Mouse (Mus musculus) forebrain, embryonic 12.5 days (tissue): Measurements from ENCODE around the gene Amz1. TPM values are rescaled to one million over a fixed set of nuclear protein-coding genes. Genes with fewer than 3 reads are reported as not detected.
A peak's percentile ranks its signal among the peaks of the same experiment; 100 is the strongest.

Source experiments
- ATAC-seq: fragments of 200-750 bp; cut with Nextera tagmentation; 2 replicates; pipeline ENCODE4 v1.8.0; 2017; ENCODE audit warnings: moderate TSS enrichment; ENCODE audit not compliant: low FRiP score
- H3K27ac ChIP-seq: fragments of 300-500 bp; sonication (generic); 2 replicates; pipeline ENCODE4 v1.5.1; 2016; ENCODE audit warnings: mild to moderate bottlenecking
- H3K27me3 ChIP-seq: fragments of 300-500 bp; sonication (generic); 2 replicates; pipeline ENCODE4 v1.6.1; 2016; ENCODE audit warnings: mild to moderate bottlenecking
- H3K36me3 ChIP-seq: fragments of 300-500 bp; sonication (generic); replicated peaks from 2 replicates; pipeline ENCODE4 v1.6.1; 2016; ENCODE audit warnings: mild to moderate bottlenecking
- H3K4me1 ChIP-seq: fragments of 300-500 bp; sonication (generic); 2 replicates; pipeline ENCODE4 v1.6.1; 2016
- H3K4me2 ChIP-seq: fragments of 300-500 bp; sonication (generic); 2 replicates; pipeline ENCODE4 v1.6.1; 2016; ENCODE audit warnings: mild to moderate bottlenecking, moderate library complexity
- H3K4me3 ChIP-seq: fragments of 300-500 bp; sonication (generic); replicated peaks from 2 replicates; pipeline ENCODE4 v1.5.1; 2016; ENCODE audit warnings: mild to moderate bottlenecking
- H3K9ac ChIP-seq: fragments of 300-500 bp; sonication (generic); 2 replicates; pipeline ENCODE4 v1.6.1; 2016; ENCODE audit warnings: mild to moderate bottlenecking
- H3K9me3 ChIP-seq: fragments of 300-500 bp; sonication (generic); 2 replicates; pipeline ENCODE4 v1.6.1; 2016
- WGBS: fragments of 180-500 bp; shearing (Covaris S2); methylation state at CpG from one replicate; pipeline ENCODE4 v1.1.7; 2016; 5-methylcytosine and 5-hydroxymethylcytosine counted together
- polyA plus RNA-seq: library from polyadenylated mRNA; unstranded; fragments of >200 nt; fragmentation: Nextera tagmentation; extraction: Ambion mirVana; gene quantifications from 2 replicates; pipeline ENCODE4 v1.2.1, GENCODE M21; 2016

The Amz1 gene
- polyA plus RNA-seq, 1 experiment from 2014 or later, result 1.8 TPM

DNA sequence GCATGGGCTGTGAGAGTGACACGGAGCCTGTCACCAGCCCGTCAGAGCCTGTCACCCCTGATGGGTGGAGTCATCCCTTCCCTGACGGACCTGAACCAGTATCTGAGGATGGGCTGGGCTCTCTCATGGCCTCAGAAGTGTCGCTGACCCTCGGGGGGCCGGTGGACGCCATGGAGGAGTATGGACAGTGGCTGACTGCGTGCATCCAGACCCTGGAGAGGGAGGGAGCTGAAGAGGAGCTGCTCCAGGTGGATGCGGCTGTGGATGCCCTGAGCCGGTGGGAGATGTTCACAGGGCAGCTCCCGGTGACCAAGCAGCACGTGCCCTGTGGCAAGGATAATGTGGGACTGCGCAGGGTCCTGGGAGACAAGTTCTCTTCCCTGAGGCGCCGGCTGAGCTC is 28.1 kb downstream of the Amz1 start:
- 93% methylated on average over 15 of the region's 15 CpGs for WGBS
- Histone ChIP-seq H3K36me3 (peaks cover 3% of the 10 kb centered on the region; the same call in 1 of the 2 replicates), H3K27me3 (no peaks in the 10 kb centered on the region), H3K4me3 (no peak overlapping the region), H3K4me1 (peaks cover 7% of the 10 kb centered on the region; the same call in 1 of the 2 replicates), H3K9me3 (peaks cover 9% of the 10 kb centered on the region; the same call in 1 of the 2 replicates), H3K9ac (no peak overlapping the region), H3K4me2 (no peak overlapping the region), H3K27ac (no peak overlapping the region)
- ATAC-seq, result no peak

DNA sequence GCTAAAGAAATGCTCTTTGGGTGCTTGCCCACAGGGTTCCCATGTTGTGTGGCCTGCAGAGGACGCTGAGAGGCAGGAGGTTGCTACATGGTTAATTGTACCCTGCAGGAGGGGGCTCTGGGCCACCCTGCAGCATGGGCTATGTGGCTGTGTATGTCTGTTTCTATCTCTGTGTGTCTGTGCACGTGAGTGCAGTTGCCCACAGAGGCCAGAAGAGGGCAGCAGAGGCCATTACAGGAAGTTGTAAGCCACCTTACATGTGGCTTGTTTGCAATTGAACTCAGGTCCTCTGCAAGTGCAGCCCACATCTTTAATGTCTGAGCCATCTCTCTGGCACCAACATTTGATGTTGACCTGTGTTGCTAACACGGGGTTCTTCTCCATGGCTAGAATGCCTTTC is 28.7 kb downstream of the Amz1 start:
- no peak overlapping the region for H3K4me3 ChIP-seq

DNA sequence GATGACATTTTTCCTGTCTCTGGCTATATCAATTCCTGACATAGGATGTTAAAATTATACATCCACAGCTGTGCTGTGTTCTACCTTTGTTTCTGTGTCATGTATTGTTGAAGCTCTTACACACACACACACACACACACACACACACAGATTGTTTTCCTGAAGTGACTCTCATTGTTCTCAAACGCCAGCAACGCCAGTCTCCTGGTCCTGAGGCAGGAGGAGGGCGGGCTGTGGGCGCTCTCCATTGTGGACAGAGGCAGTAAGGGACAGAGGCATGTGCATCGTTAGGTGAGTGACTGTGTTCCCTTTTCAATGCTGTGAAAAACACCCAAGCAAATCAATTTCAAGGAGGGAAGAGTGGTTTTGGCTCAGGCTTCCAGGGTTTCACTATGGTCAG is 29.3 kb downstream of the Amz1 start:
- ATAC-seq, result no peak
- H3K27me3 ChIP-seq, result no peaks in the 10 kb centered on the region
- no peak overlapping the region for H3K4me3 ChIP-seq
- H3K27ac ChIP-seq, result no peak overlapping the region
- WGBS, result 53% methylated on average over 5 of the region's 5 CpGs
- H3K4me2 ChIP-seq, result no peak overlapping the region
- peaks cover 8% of the 10 kb centered on the region; the same call in 1 of the 2 replicates for H3K36me3 ChIP-seq
- peaks cover 9% of the 10 kb centered on the region; the same call in 1 of the 2 replicates for H3K9me3 ChIP-seq
- H3K4me1 ChIP-seq, result peaks cover 7% of the 10 kb centered on the region; the same call in 1 of the 2 replicates
- H3K9ac ChIP-seq, result no peak overlapping the region

More for the DNA sequence above, 28.7 kb downstream of the Amz1 start:
- WGBS, result 94% methylated on average over 3 of the region's 3 CpGs
- H3K36me3 ChIP-seq, result peaks cover 4% of the 10 kb centered on the region; the same call in 1 of the 2 replicates
- H3K9me3 ChIP-seq, result peaks cover 9% of the 10 kb centered on the region; the same call in 1 of the 2 replicates
- no peaks in the 10 kb centered on the region for H3K27me3 ChIP-seq
- ATAC-seq, result no peak
- no peak overlapping the region for H3K4me2 ChIP-seq
- peaks cover 7% of the 10 kb centered on the region; the same call in 1 of the 2 replicates for H3K4me1 ChIP-seq
- H3K27ac ChIP-seq, result no peak overlapping the region
- no peak overlapping the region for H3K9ac ChIP-seq

DNA sequence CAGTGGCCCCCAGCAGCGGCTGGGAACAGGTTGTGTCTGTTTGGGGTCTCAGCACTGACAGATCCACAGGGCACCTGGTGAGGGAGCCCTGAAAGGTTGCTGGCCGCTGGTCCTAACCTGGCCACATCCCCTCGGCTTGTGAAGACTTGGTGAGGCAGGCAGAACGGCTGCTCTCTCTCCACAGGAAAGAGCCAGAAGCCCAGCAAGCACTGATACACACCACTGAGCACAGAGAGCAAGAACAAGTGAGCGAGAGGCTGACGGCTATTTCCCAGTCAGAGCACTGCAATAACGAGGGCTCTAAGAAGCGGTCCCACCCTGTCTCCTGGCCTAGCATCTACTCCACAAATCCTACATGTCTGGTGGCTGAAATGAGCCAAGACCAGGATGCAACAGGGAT is 34.9 kb downstream of the Amz1 start:
- Histone ChIP-seq H3K4me1 (no peaks in the 10 kb centered on the region), H3K27ac (no peak overlapping the region), H3K4me3 (no peak overlapping the region), H3K4me2 (no peak overlapping the region), H3K9ac (no peak overlapping the region), H3K9me3 (no peaks in the 10 kb centered on the region), H3K36me3 (peaks cover 42% of the 10 kb centered on the region), H3K27me3 (no peaks in the 10 kb centered on the region)
- 75% methylated on average over 8 of the region's 8 CpGs for WGBS
- ATAC-seq, result no peak

DNA sequence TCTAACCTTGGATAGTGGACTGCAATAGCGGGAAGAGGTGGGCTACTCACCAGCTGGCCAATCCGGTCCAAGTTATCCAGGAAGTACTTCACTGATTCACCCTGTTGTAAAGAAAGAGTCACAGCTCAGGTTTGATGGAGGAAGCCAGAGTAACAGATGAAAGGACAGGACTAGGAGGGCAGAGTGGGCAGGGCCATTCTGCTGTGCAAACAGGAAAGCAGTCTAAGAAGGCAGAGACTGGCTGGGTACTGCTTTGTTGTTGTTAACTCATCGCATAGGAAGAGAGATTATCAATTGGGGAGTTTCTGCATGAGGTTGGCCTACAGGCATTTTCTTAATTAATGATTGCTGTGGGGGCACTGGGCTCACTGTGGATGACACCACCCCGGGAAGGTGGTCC is 38.6 kb downstream of the Amz1 start:
- no peaks in the 10 kb centered on the region for H3K9me3 ChIP-seq
- H3K36me3 ChIP-seq, result peaks cover 44% of the 10 kb centered on the region
- 89% methylated on average over 4 of the region's 4 CpGs for WGBS
- H3K27me3 ChIP-seq, result no peaks in the 10 kb centered on the region
- H3K27ac ChIP-seq, result no peak overlapping the region
- H3K4me1 ChIP-seq, result peaks cover 4% of the 10 kb centered on the region
- no peak overlapping the region for H3K9ac ChIP-seq
- no peak for ATAC-seq
- H3K4me2 ChIP-seq, result no peak overlapping the region
- H3K4me3 ChIP-seq, result no peak overlapping the region

DNA sequence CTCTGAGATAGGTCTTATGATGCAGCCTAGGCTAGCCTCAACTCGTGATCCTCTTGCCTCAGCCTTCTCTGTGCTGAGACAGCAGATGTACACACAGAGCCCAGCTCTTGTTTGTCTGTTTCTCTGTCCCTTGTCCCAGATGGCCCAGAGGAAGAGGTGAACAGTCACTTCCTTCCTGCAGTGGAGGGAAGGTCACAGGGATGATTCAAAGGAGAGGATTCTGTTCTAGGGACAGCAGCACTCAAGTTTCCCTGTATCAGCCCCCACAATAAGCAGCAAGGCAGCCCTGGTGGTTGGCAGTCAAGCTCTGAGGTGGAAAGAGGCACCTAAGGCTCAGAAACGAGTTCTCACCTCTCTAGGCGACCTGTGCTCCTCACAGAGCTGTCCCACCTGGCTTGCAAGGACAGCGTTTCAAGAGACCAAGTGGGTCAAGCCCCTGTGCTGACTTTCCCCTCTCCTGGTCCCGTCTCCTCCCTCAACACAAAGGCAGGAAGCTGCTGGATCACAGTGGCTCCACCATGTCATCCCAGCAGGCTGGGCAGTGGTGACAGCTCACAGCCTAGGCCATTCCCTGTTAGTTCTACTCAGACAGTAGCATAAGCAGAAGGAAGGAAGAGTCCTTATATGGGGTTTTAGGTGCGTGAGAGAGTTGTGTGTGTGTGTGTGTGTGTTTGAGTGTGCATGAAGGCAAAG is 41.1 kb downstream of the Amz1 start:
- Histone ChIP-seq H3K9me3 (no peaks in the 10 kb centered on the region), H3K36me3 (peaks cover 20% of the 10 kb centered on the region), H3K4me3 (no peak overlapping the region), H3K4me2 (no peak overlapping the region), H3K27ac (peak overlapping the region; percentile 37), H3K27me3 (no peaks in the 10 kb centered on the region), H3K9ac (no peak overlapping the region), H3K4me1 (peaks cover 21% of the 10 kb centered on the region)
- no peak for ATAC-seq
- WGBS, result 74% methylated on average over 6 of the region's 6 CpGs

DNA sequence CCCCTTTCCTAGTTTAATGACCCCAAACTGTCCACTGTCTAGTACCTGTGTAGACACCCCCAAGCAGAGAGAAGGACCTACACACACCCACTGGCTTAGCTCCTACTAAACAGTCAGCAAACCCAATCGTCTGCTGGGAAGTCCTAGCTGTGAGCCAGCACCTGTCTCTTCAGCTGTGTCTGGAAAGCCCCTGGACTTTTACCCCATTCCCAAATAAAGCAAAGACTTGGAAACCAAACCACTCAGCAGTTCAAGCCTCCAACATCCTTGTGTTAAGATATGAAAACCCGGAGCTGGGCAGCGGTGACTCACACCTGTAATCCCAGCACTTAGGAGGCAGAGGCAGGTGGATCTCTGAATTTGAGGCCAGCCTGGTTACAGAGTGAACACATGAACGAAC is 42.6 kb downstream of the Amz1 start:
- WGBS, result 90% methylated on average over 4 of the region's 4 CpGs
- no peak overlapping the region for H3K27ac ChIP-seq
- peaks cover 29% of the 10 kb centered on the region for H3K4me1 ChIP-seq
- ATAC-seq, result no peak
- no peak overlapping the region for H3K9ac ChIP-seq
- H3K9me3 ChIP-seq, result no peaks in the 10 kb centered on the region
- H3K4me2 ChIP-seq, result no peak overlapping the region
- no peaks in the 10 kb centered on the region for H3K27me3 ChIP-seq
- H3K4me3 ChIP-seq, result no peak overlapping the region
- peaks cover 9% of the 10 kb centered on the region for H3K36me3 ChIP-seq

DNA sequence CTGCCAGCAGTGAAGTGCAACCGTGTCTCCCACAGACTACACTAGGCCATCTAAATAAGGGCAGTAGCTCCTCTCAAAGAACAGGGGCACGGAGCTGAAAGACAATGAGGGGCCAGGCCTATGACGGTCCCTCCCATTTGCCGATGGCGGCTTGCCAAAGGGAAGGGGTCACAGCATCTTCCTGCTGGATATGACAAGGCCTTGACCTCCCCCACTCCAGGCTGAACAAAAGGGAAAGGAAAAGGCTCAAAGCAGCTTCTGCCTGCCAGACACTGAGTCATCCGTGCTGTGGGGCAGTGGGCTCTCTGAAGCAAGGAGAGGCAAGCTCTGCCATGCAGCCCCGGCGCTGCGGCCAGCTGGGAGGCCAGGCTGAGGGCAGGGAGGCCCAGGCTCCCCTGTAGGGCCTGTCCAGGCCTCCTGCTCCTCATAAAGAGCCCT is 43.8 kb downstream of the Amz1 start:
- peaks cover 37% of the 10 kb centered on the region for H3K4me1 ChIP-seq
- H3K27ac ChIP-seq, result peak overlapping the region; percentile 86
- no peak for ATAC-seq
- peaks cover 2% of the 10 kb centered on the region; the same call in 1 of the 2 replicates for H3K36me3 ChIP-seq
- no peak overlapping the region for H3K4me3 ChIP-seq
- WGBS, result 17% methylated on average over 9 of the region's 9 CpGs
- H3K4me2 ChIP-seq, result peak overlapping the region; percentile 6; the same call in 1 of the 2 replicates
- no peaks in the 10 kb centered on the region for H3K27me3 ChIP-seq
- no peaks in the 10 kb centered on the region for H3K9me3 ChIP-seq
- peak overlapping the region; percentile 45; the same call in 1 of the 2 replicates for H3K9ac ChIP-seq

DNA sequence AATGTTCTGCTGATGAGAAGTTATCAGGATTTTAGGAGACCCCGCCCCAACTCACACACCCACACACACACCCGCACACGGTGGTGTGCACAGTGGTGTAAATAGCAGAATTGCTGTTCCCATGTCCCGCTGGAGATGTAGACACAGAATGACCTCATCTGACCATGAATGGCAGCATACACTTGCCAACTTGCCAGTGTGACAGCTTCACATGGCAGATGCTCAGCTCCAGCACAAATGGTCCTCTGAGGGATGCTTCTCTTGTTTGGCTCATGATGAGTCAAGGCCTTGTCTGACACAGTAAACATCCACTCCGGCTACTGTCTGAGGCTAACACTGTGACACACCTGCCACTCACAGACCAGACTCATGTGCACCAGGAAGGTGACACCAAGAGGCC is 44.4 kb downstream of the Amz1 start:
- no peak overlapping the region for H3K4me3 ChIP-seq
- peaks cover 37% of the 10 kb centered on the region for H3K4me1 ChIP-seq
- 84% methylated on average over 5 of the region's 5 CpGs for WGBS
- no peak overlapping the region for H3K4me2 ChIP-seq
- no peak for ATAC-seq
- H3K27ac ChIP-seq, result peak overlapping the region; percentile 86
- no peaks in the 10 kb centered on the region for H3K27me3 ChIP-seq
- H3K9ac ChIP-seq, result peak overlapping the region; percentile 45; the same call in 1 of the 2 replicates
- H3K36me3 ChIP-seq, result peaks cover 2% of the 10 kb centered on the region; the same call in 1 of the 2 replicates
- H3K9me3 ChIP-seq, result no peaks in the 10 kb centered on the region

DNA sequence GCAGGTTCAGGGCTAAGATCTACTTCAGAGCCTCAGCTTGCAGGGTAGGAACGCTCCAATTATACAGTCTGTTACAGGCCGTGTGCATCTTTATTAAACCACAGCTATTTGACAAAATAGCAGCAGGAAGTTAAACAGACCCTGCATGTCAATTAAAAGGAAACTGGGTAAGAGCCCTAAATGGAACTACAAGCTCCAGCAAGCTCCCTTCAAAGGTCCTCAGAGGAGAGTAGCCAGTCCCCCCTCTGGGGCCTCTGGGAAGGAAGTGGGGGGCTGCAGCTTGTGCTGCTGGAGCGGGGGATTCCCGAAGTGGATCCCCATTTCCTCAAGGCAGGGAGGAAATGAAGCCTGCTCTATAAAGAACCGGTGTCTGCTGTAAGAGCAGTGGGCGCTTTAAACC is 47.7 kb downstream of the Amz1 start:
- 60% methylated on average over 6 of the region's 6 CpGs for whole genome bisulfite sequencing
- H3K4me3 ChIP-seq, result no peak overlapping the region
- peaks cover 37% of the 10 kb centered on the region for H3K4me1 ChIP-seq
- H3K4me2 ChIP-seq, result no peak overlapping the region
- H3K9ac ChIP-seq, result peak overlapping the region; percentile 21; the same call in 1 of the 2 replicates
- H3K9me3 ChIP-seq, result no peaks in the 10 kb centered on the region
- H3K27me3 ChIP-seq, result no peaks in the 10 kb centered on the region
- H3K36me3 ChIP-seq, result no peaks in the 10 kb centered on the region; the same call in 1 of the 2 replicates
- no peak for ATAC-seq
- H3K27ac ChIP-seq, result peak overlapping the region; percentile 66

DNA sequence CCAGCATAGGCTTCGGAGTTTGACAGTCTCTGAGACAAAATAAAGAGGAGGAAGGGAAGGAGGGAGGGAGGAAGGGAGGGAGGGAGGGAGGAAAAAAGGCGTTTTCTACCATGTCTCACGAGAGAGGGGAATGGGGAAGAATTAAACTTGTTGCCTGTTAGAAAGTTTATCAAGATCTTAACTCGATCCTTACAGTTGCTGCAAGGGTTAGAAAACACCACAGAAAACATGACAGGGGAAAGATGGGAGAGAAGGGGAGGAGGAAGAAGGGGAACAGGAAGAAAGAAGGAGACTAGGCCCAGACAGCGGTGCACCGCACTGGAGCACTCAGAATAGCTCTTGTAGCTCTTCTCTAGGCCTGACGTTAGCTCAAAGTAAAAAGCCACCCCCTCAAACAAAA is 48.2 kb downstream of the Amz1 start:
- H3K4me3 ChIP-seq, result no peak overlapping the region
- H3K36me3 ChIP-seq, result peaks cover 3% of the 10 kb centered on the region
- H3K9ac ChIP-seq, result peak overlapping the region; percentile 21; the same call in 1 of the 2 replicates
- H3K9me3 ChIP-seq, result no peaks in the 10 kb centered on the region
- no peak overlapping the region for H3K4me2 ChIP-seq
- H3K4me1 ChIP-seq, result peaks cover 36% of the 10 kb centered on the region
- H3K27ac ChIP-seq, result peak overlapping the region; percentile 66
- 66% methylated on average over 7 of the region's 7 CpGs for WGBS
- no peaks in the 10 kb centered on the region for H3K27me3 ChIP-seq
- ATAC-seq, result no peak

DNA sequence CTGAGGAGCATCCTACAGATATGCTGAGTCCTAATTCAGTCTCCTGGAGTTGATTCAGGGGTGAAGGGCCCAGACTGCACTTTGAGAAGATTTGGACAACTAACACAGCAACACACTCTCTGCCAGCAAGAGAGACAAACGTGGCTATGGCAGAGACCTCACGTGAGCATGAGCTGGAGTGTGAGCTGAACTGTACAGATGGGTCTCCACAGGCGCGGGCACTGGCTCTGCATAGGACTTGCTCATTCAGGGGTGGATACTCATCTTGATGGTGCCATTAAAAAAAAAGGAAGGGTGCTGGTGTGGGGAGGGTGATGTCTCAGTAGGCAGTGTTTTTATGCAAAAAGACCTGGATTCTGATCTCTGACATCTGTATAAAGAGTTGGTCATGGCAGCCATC is 51.2 kb downstream of the Amz1 start:
- H3K4me3 ChIP-seq, result no peak overlapping the region
- no peak for ATAC-seq
- H3K9ac ChIP-seq, result no peak overlapping the region
- no peak overlapping the region for H3K4me2 ChIP-seq
- no peaks in the 10 kb centered on the region for H3K9me3 ChIP-seq
- WGBS, result 93% methylated on average over 4 of the region's 4 CpGs
- no peak overlapping the region for H3K27ac ChIP-seq
- H3K27me3 ChIP-seq, result no peaks in the 10 kb centered on the region
- H3K36me3 ChIP-seq, result peaks cover 23% of the 10 kb centered on the region
- H3K4me1 ChIP-seq, result peaks cover 15% of the 10 kb centered on the region

DNA sequence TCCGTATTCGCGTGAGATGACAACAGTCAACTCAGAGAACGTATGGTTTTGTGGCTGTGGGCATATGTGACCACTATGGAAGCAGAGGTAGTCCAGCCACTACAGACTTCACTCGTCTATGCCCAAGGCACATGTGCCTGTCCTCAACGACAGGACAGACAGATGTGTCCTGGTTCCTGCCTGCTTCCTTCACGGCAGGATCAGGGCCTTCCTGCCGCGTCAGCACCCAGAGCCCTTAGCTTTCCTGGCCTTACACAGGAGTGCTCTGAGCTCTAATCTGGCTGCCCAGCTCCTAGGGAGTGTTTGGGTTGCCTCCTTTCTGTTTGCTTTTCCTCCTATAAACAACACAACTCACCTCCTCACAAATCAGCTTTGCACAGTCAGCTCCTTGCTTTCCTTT is 53.0 kb downstream of the Amz1 start:
- ATAC-seq, result no peak
- Histone ChIP-seq H3K4me2 (no peak overlapping the region), H3K4me3 (no peak overlapping the region), H3K27me3 (no peaks in the 10 kb centered on the region), H3K4me1 (peaks cover 4% of the 10 kb centered on the region), H3K9ac (no peak overlapping the region), H3K9me3 (no peaks in the 10 kb centered on the region), H3K27ac (no peak overlapping the region), H3K36me3 (peaks cover 37% of the 10 kb centered on the region)
- 84% methylated on average over 9 of the region's 9 CpGs for WGBS
